Mouse (Mus musculus): ENCODE data around the gene Samm50.
A peak's percentile ranks its signal among the peaks of the same experiment; 100 is the strongest.

The Samm50 gene

GRCm38 (mm10) chr15:84235646-84236045, 43.6 kb downstream of the Samm50 start:
- no peak for DNase-seq (ENCODE audit: low spot score in 2 of 2)

DNA sequence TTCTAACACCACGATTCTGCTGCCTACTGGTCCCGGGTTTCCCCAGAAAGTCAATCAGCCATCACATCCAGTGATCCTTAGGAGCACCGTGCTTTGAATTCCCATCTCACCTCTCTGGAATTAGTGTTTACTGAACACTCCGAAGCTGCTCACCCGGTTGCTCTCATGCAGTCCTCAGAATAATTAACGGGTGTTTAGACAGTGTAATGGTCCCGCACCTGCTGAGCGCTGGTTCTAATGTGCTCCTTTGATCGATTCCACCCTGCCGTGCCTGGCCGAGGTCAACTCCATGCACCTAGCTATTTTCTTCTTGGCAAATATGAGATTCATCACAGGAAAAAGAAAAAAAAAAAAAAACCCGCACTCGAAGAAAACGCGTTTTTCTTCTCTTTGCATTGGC, 46.5 kb downstream of the Samm50 start:
- DNase-seq (ENCODE audit: low spot score in 2 of 2) = no peak

DNA sequence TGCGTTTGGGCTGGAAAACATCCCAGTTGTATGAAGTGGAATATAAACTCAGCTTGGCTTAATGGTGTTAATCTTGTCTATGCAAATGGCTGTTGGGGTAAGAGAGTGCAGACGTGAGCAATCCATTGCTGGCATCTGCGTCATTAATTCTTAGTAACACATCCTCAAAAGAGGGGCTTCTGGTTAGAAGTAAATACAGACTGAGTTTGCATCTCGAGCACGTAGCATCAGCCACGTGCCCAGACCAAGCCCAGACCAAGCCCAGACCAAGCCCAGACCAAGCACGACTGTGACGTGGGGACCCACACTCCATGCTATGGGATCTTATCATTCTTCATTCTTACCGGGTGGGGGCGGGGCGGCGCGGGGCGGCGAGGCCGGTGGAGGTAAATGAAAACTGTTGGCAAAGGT, 47.0 kb downstream of the Samm50 start:
- no peak for DNase-seq (ENCODE audit: low spot score in 2 of 2)

GRCm38 (mm10) chr15:84241520-84241919, 49.5 kb downstream of the Samm50 start:
- no peak for DNase-seq (ENCODE audit: low spot score in 2 of 2)

GRCm38 (mm10) chr15:84245104-84245503, 53.1 kb downstream of the Samm50 start:
- DNase-seq (ENCODE audit: low spot score in 2 of 2) = no peak

DNA sequence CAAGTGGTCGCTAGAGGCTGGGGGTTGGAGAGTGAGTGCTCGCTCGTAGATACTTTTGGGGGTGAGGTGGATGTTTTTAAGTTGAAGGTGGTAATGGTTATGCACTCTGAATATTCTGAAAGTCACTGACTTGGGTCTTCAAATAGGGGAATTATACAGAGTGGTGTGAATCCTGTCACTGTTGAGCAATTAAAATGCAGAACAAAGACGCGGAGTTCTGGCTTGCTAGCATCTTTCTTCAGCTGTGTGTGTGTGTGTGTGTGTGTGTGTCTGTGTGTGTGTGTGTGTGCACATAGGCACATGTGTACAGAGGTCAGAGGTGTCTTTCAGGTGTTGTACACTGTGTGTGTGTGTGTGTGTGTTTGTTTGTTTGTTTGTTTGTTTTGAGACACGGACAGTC, 54.2 kb downstream of the Samm50 start:
- no peak for DNase-seq (ENCODE audit: low spot score in 2 of 2)

GRCm38 (mm10) chr15:84247309-84247708, 55.3 kb downstream of the Samm50 start:
- DNase-seq (ENCODE audit: low spot score in 2 of 2) = no peak

- DNase-seq (ENCODE audit: low spot score in 2 of 2) = no peak
Observed at GRCm38 (mm10) chr15:84251227-84251626, 59.2 kb downstream of the Samm50 start.

DNA sequence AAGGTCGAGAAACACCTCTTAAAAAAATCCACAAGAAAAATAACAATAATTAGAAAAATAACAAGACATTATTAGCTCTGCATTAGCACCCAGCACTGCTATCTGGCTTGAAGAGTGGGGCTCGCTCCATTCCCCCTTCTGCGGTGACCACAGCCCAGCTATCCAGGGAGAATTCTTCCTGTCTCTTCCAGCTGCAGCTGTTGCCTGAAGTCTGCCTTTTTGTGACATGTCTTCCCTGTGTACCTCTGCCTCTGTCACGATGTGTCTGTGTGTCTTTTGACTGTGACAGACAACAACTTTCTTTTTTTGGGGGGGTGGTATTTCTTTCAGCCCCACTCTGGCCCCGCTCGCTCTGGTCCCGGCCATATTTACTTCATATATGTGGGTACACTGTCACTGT, 60.6 kb downstream of the Samm50 start:
- no peak for DNase-seq (ENCODE audit: low spot score in 2 of 2)

- no peak for DNase-seq (ENCODE audit: low spot score in 2 of 2)
Observed at GRCm38 (mm10) chr15:84253757-84254156, 61.7 kb downstream of the Samm50 start.

- DNase-seq (ENCODE audit: low spot score in 2 of 2) = no peak
Observed at GRCm38 (mm10) chr15:84254387-84254786, 62.3 kb downstream of the Samm50 start.

DNA sequence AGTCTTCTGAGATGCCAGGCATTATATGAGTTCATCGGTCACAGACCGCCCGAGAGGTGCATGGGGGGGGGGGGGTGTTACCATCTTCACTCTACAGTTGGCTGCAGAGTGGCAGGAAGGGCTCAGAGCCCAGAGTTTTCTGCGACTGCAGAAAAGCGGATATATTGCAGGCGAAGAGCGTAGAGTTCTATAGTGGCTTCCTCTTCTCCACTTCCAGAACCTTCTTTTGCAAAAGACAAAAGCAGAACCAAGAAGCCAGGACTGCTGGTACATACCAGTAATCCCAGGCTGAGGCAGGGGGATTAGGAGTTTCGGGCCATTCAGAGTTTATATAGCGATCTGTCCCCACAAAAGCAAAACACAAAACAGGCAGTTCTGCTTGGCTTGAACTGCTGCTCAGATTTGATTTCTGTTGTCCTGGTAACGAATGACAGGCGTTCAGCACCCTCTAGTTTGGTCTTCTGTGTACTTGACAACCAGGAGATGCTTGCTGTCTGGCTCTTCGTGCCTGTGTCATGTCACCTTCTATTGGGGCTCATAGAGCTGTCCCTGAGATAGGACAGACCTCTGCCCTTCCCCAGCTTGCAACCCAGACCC, 64.3 kb downstream of the Samm50 start:
- no peak for DNase-seq (ENCODE audit: low spot score in 2 of 2)

- no peak for DNase-seq (ENCODE audit: low spot score in 2 of 2)
Observed at GRCm38 (mm10) chr15:84256864-84257263, 64.8 kb downstream of the Samm50 start.

GRCm38 (mm10) chr15:84258602-84259355, 66.7 kb downstream of the Samm50 start:
- DNase-seq (ENCODE audit: low spot score in 2 of 2) = no peak

- DNase-seq (ENCODE audit: low spot score in 2 of 2) = peak; percentile 65 to 74
Observed at GRCm38 (mm10) chr15:84260123-84260822, 68.2 kb downstream of the Samm50 start.

DNA sequence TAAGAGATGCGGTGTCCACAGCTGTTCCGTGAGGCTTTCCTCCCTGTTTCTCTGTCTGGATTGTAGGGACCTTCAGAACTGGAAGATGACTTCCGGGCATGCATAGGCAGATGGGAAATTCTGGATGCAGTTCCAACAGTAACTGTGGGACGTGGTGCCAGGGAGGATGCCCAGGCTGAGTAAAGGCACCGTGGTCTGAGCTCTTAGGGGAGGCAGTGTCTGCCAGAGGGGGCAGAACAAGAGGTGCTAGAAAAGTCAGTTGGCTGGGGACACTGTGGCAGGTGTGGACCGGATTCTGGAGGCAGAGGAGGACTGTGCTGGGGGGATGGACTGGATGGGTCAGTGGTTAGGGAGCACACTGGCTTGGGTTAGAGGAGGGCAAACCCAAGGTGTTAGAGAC, 70.6 kb downstream of the Samm50 start:
- DNase-seq (ENCODE audit: low spot score in 2 of 2) = no peak

DNA sequence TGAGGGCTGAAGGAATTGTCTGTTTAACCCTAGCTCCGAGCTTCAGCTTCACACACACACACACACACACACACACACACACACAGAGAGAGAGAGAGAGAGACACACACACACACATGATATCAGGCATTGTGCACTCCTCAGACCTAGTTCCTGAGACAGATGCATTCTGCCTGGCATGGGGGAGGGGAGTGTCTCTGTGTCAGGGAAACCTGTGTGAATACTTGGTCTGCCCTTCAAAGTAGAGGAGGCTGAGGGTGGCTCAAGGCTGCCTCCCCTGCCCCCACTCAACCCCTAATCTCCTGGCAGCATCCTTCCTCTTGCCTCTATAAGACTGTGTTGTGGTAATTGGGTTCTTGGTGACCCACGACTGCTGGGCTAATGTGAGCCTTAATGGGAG, 71.5 kb downstream of the Samm50 start:
- no peak for DNase-seq (ENCODE audit: low spot score in 2 of 2)

DNA sequence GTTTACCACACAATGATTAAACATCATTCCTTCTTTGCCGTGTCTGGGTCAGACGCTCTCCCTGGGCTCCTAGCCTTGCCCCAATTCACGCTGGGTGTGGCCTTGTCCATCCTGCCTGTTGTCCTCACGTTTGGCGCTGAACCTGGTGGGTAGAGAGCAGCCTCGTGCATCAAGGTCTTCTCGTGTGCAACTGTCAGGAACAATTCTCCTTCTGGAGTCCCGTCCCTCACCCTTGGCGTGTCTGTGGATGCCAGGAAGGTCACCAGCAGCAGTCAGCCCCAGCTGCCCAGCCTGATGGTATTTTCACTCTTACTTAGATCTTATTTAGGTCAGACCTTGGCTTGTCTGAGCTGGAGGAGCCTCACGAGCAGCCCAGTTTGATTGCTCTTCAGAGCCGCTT, 73.1 kb downstream of the Samm50 start:
- DNase-seq (ENCODE audit: low spot score in 2 of 2) = no peak

DNA sequence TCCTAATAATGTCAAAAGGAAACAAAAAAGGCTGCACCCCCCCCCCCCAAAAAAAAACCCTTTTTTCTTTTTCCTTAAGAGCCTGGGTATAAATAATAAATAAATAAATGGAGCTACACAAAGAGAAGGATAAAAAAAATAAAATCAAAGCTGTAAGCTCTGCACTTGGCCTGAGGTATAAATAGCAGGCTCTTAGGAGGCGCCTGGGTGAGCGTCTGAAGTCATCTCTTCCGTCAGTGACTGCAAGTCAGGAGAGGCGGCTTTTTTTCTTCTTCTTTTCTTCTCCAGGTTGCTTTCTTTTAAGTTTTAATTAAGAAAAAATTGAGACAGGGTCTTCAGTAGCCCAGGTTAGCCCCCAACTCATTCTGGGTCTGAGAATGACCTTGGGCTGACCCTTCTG, 74.2 kb downstream of the Samm50 start:
- no peak for DNase-seq (ENCODE audit: low spot score in 2 of 2)

Data from urinary bladder, adult 18-20 months (tissue).